Mouse (Mus musculus) heart, embryonic 13.5 days (tissue): ENCODE data around the gene Rrm1. TPM values are rescaled to one million over a fixed set of nuclear protein-coding genes. Genes with fewer than 3 reads are reported as not detected.
"Not testable (repeated sequence)": the region's sequence is repeated elsewhere in the genome, so short reads cannot be mapped to it uniquely, and the experiment has no call there.

Source experiments
- ATAC-seq: fragments of 200-750 bp; cut with Nextera tagmentation; 2 replicates; pipeline ENCODE4 v1.8.0; 2017; ENCODE audit warnings: moderate TSS enrichment; ENCODE audit not compliant: insufficient number of reproducible peaks, low FRiP score, low TSS enrichment; ENCODE audit errors: extremely low read depth
- H3K27ac ChIP-seq: fragments of 300-500 bp; sonication (generic); replicated peaks from 2 replicates; pipeline ENCODE4 v1.5.1; 2015; ENCODE audit warnings: moderate library complexity, mild to moderate bottlenecking, inconsistent platforms
- H3K27me3 ChIP-seq: fragments of 300-500 bp; sonication (generic); replicated peaks from 2 replicates; pipeline ENCODE4 v1.6.1; 2015; ENCODE audit warnings: mild to moderate bottlenecking, inconsistent platforms
- H3K36me3 ChIP-seq: fragments of 300-500 bp; sonication (generic); 2 replicates; pipeline ENCODE4 v1.6.1; 2015; ENCODE audit warnings: mild to moderate bottlenecking, inconsistent platforms
- H3K4me1 ChIP-seq: fragments of 300-500 bp; sonication (generic); 2 replicates; pipeline ENCODE4 v1.6.1; 2015; ENCODE audit warnings: inconsistent platforms
- H3K4me2 ChIP-seq: fragments of 300-500 bp; sonication (generic); 2 replicates; pipeline ENCODE4 v1.6.1; 2015; ENCODE audit warnings: inconsistent platforms, mild to moderate bottlenecking, moderate library complexity
- H3K4me3 ChIP-seq: fragments of 300-500 bp; sonication (generic); 2 replicates; pipeline ENCODE4 v1.5.1; 2015; ENCODE audit warnings: moderate library complexity, mild to moderate bottlenecking, inconsistent platforms
- H3K9ac ChIP-seq: fragments of 300-500 bp; sonication (generic); 2 replicates; pipeline ENCODE4 v1.6.1; 2015; ENCODE audit warnings: inconsistent platforms, mild to moderate bottlenecking, moderate library complexity
- H3K9me3 ChIP-seq: fragments of 300-500 bp; sonication (generic); 2 replicates; pipeline ENCODE4 v1.6.1; 2016; ENCODE audit warnings: inconsistent platforms
- WGBS: fragments of 180-500 bp; shearing (Covaris S2); methylation state at CpG from one replicate; pipeline ENCODE4 v1.1.7; 2015; ENCODE audit warnings: mixed read lengths; 5-methylcytosine and 5-hydroxymethylcytosine counted together
- polyA plus RNA-seq: library from polyadenylated mRNA; unstranded; fragments of >200 nt; fragmentation: Nextera tagmentation; extraction: Ambion mirVana; gene quantifications from 2 replicates; pipeline ENCODE4 v1.2.1, GENCODE M21; 2015

Gene Rrm1
- polyA plus RNA-seq, 1 experiment from 2014 or later, result 126 TPM

- 0 out of 2 replicates have a peak, but pooled peaks cover 3% of the 10 kb centered on the region for H3K36me3 ChIP-seq
- H3K9me3 ChIP-seq, result no peaks in the 10 kb centered on the region
- H3K4me1 ChIP-seq, result peaks cover 23% of the 10 kb centered on the region
- H3K27ac ChIP-seq, result no peak overlapping the region
- ATAC-seq, result no peak
- no peak overlapping the region for H3K9ac ChIP-seq
- WGBS, result 78% methylated on average over 4 of the region's 4 CpGs
- H3K27me3 ChIP-seq, result no peaks in the 10 kb centered on the region
- H3K4me2 ChIP-seq, result no peak overlapping the region
- H3K4me3 ChIP-seq, result no peak overlapping the region
These were observed 36.9 kb downstream of the Rrm1 start for GRCm38 (mm10) chr7:102478425-102478824.

DNA sequence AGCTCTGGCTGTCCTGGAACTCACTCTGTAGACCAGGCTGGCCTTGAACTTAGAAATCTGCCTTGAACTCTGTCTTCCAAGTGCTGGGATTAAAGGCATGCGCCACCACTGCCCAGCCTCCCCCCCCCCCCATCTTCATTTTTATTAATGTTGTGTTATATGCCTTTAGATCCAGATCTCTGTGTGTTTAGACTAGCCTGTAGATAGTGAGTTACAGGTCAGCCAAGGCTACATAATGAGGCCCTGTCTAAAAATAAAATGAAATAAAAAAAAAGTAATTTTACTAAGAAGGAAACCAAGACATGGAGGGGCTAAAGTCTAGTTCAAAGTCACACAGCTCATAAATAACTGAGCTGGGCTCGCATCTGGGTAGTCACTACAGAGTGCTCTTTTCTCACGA lies 37.4 kb downstream of the Rrm1 start:
- no peak for ATAC-seq
- Histone ChIP-seq H3K4me3 (no peak overlapping the region), H3K36me3 (0 out of 2 replicates have a peak, but pooled peaks cover 3% of the 10 kb centered on the region), H3K4me2 (no peak overlapping the region), H3K9ac (no peak overlapping the region), H3K4me1 (peaks cover 28% of the 10 kb centered on the region), H3K27ac (no peak overlapping the region), H3K27me3 (no peaks in the 10 kb centered on the region), H3K9me3 (no peaks in the 10 kb centered on the region)
- 82% methylated on average over 3 of the region's 3 CpGs for WGBS

GRCm38 (mm10) chr7:102479368-102480078 lies 38.0 kb downstream of the Rrm1 start:
- Histone ChIP-seq H3K27ac (no peak overlapping the region), H3K9me3 (no peaks in the 10 kb centered on the region), H3K9ac (no peak overlapping the region), H3K4me2 (no peak overlapping the region), H3K36me3 (0 out of 2 replicates have a peak, but pooled peaks cover 3% of the 10 kb centered on the region), H3K27me3 (no peaks in the 10 kb centered on the region), H3K4me1 (peaks cover 33% of the 10 kb centered on the region), H3K4me3 (no peak overlapping the region)
- WGBS, result 41% methylated on average over 5 of the region's 5 CpGs
- no peak for ATAC-seq

GRCm38 (mm10) chr7:102480821-102481220 lies 39.3 kb downstream of the Rrm1 start:
- no peaks in the 10 kb centered on the region for H3K27me3 ChIP-seq
- no peak overlapping the region for H3K4me2 ChIP-seq
- WGBS, result 59% methylated on average over 4 of the region's 4 CpGs
- ATAC-seq, result no peak
- H3K9me3 ChIP-seq, result no peaks in the 10 kb centered on the region
- no peaks in the 10 kb centered on the region for H3K36me3 ChIP-seq
- H3K27ac ChIP-seq, result no peak overlapping the region; the same call in 1 of the 2 replicates
- H3K4me1 ChIP-seq, result peaks cover 33% of the 10 kb centered on the region
- no peak overlapping the region for H3K4me3 ChIP-seq
- no peak overlapping the region for H3K9ac ChIP-seq

GRCm38 (mm10) chr7:102481579-102481978 lies 40.1 kb downstream of the Rrm1 start, which contains the start of gene Olfr543:
Gene Olfr543 (minus strand): TSS chr7:102481679.
- Histone ChIP-seq H3K9me3 (no peaks in the 10 kb centered on the region), H3K9ac (no peak within 1 kb of the TSS), H3K4me2 (no peak within 1 kb of the TSS), H3K27me3 (no peaks in the 10 kb centered on the region), H3K36me3 (no peaks in the 10 kb centered on the region), H3K27ac (no peak within 1 kb of the TSS; the same call in 1 of the 2 replicates), H3K4me1 (peaks cover 33% of the 10 kb centered on the region), H3K4me3 (no peak within 1 kb of the TSS)
- WGBS, result 90% methylated on average over 4 of the region's 4 CpGs
- ATAC-seq, result no peak

DNA sequence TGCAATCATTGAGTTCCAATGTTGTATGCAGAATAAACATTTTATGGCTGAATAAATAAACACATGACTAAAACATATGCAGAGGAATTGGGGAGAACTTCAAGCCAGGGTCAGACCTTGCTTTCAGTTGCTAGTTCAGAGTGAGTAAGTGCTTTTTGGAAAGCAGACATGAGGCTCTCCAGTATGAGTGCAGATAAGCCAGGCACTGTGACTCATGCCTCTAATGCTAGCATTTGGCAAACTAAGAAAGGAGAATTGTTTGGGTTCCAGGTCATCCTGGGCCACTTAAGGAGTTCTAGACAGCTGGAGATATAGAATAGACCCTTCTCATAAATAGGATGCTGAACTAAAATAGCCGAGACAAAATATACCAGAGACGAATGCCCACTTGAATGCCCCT lies 42.2 kb downstream of the Rrm1 start:
- no peak for ATAC-seq
- no peak overlapping the region for H3K4me2 ChIP-seq
- peaks cover 37% of the 10 kb centered on the region for H3K4me1 ChIP-seq
- 0 out of 2 replicates have a peak overlapping the region, but pooled peaks have one; percentile 12 for H3K27ac ChIP-seq
- no peak overlapping the region for H3K4me3 ChIP-seq
- no peaks in the 10 kb centered on the region for H3K27me3 ChIP-seq
- WGBS, result 38% methylated on average over 2 of the region's 2 CpGs
- no peak overlapping the region for H3K9ac ChIP-seq
- H3K9me3 ChIP-seq, result no peaks in the 10 kb centered on the region
- H3K36me3 ChIP-seq, result no peaks in the 10 kb centered on the region

DNA sequence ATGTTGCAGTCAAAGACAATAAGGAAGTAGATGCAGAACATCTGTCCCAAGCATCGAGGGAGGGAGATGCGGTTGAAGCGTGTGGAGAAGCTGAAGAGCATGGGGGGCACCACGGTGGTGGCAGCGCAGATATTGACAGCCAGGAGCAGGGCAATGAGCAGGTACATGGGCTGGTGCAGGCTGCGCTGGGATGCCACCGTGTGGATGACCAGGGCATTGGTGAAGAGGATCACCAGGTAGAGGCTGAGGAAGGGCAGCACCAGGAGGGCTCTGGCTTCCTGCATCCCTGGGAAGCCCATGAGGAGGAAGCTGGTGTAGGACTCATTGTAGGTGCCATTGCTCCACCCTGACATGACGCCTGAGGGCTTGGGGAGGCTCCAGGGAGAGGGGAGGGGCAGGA lies 43.3 kb downstream of the Rrm1 start:
- not testable (repeated sequence) for H3K4me3 ChIP-seq, H3K27me3 ChIP-seq, H3K27ac ChIP-seq, H3K4me2 ChIP-seq, H3K36me3 ChIP-seq, H3K9me3 ChIP-seq, H3K9ac ChIP-seq, ATAC-seq
- WGBS, result 48% methylated on average over 8 of the region's 8 CpGs
- H3K4me1 ChIP-seq, result peaks cover 29% of the 10 kb centered on the region

GRCm38 (mm10) chr7:102486105-102486504 lies 44.6 kb downstream of the Rrm1 start:
- 10% methylated on average over 1 of the region's 1 CpGs for WGBS
- H3K36me3 ChIP-seq, result no peaks in the 10 kb centered on the region
- no peaks in the 10 kb centered on the region for H3K9me3 ChIP-seq
- peaks cover 16% of the 10 kb centered on the region for H3K4me1 ChIP-seq
- no peaks in the 10 kb centered on the region for H3K27me3 ChIP-seq
- ATAC-seq, result no peak
- no peak overlapping the region for H3K9ac ChIP-seq
- H3K4me2 ChIP-seq, result no peak overlapping the region
- H3K27ac ChIP-seq, result no peak overlapping the region
- H3K4me3 ChIP-seq, result no peak overlapping the region

GRCm38 (mm10) chr7:102488161-102488560 lies 46.7 kb downstream of the Rrm1 start, which contains the start of gene Olfr544:
Gene Olfr544 (minus strand): TSS chr7:102488313.
- Histone ChIP-seq H3K27ac (no peak within 1 kb of the TSS), H3K9me3 (no peaks in the 10 kb centered on the region), H3K9ac (no peak within 1 kb of the TSS), H3K4me3 (no peak within 1 kb of the TSS), H3K4me2 (no peak within 1 kb of the TSS), H3K36me3 (no peaks in the 10 kb centered on the region), H3K27me3 (no peaks in the 10 kb centered on the region), H3K4me1 (peaks cover 15% of the 10 kb centered on the region)
- no peak for ATAC-seq
- WGBS, result 47% methylated on average over 1 of the region's 1 CpGs

DNA sequence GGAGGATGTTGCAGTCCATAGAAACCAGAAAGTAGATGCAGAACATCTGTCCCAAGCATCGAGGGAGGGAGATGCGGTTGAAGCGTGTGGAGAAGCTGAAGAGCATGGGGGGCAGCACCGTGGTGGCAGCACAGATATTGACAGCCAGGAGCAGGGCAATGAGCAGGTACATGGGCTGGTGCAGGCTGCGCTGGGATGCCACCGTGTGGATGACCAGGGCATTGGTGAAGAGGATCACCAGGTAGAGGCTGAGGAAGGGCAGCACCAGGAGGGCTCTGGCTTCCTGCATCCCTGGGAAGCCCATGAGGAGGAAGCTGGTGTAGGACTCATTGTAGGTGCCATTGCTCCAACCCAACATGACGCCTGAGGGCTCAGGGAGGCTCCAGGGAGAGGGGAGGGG lies 52.9 kb downstream of the Rrm1 start:
- 39% methylated on average over 6 of the region's 7 CpGs for WGBS
- H3K36me3 ChIP-seq, H3K27me3 ChIP-seq, H3K9ac ChIP-seq, H3K4me1 ChIP-seq, H3K4me2 ChIP-seq, ATAC-seq, H3K9me3 ChIP-seq, H3K27ac ChIP-seq, H3K4me3 ChIP-seq: not testable (repeated sequence)

DNA sequence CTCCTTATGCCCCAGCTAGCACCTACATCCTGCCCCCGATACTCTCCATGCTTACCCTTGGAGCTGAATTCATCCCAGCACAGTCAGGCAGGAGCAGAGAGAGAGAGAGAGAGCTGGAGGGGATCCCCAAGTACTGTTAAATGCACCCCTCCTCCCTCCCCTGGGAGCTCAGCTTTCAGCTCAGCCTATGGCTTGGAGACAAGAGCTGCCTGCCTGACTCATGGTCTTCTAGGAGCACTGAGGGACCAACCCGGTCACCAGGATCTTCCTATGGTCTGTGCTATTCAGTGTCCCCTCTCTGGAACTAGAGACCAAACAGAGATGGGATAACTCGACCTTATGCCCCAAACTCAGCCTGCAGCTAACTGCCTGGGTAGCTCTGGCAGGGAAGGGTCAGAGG lies 58.0 kb downstream of the Rrm1 start, which contains the start of gene Olfr545:
TSS of gene Olfr545 (minus strand) at position 101 of the 400 bp plus-strand sequence.
- Histone ChIP-seq H3K27me3 (no peaks in the 10 kb centered on the region), H3K27ac (no peak within 1 kb of the TSS), H3K4me3 (no peak within 1 kb of the TSS), H3K4me1 (no peaks in the 10 kb centered on the region), H3K4me2 (no peak within 1 kb of the TSS), H3K36me3 (no peaks in the 10 kb centered on the region), H3K9me3 (no peaks in the 10 kb centered on the region), H3K9ac (no peak within 1 kb of the TSS)
- 60% methylated on average over 3 of the region's 3 CpGs for WGBS
- no peak for ATAC-seq

GRCm38 (mm10) chr7:102501986-102502385 lies 60.5 kb downstream of the Rrm1 start:
- H3K9me3 ChIP-seq, result no peaks in the 10 kb centered on the region
- no peak for ATAC-seq
- 62% methylated on average over 5 of the region's 5 CpGs for WGBS

More at GRCm38 (mm10) chr7:102501986-102502385, 60.5 kb downstream of the Rrm1 start:
- Histone ChIP-seq H3K4me2 (no peak overlapping the region), H3K4me3 (no peak overlapping the region), H3K27ac (no peak overlapping the region), H3K4me1 (no peaks in the 10 kb centered on the region), H3K9ac (no peak overlapping the region), H3K36me3 (no peaks in the 10 kb centered on the region), H3K27me3 (no peaks in the 10 kb centered on the region)
